Mouse (Mus musculus) midbrain, embryonic 11.5 days (tissue): ENCODE data around the gene Tyk2. TPM values are rescaled to one million over a fixed set of nuclear protein-coding genes. Genes with fewer than 3 reads are reported as not detected.

Experiments used
- ATAC-seq: fragments of 200-750 bp; cut with Nextera tagmentation; 2 replicates; pipeline ENCODE4 v1.8.0; 2017; ENCODE audit warnings: moderate TSS enrichment, moderate library complexity; ENCODE audit not compliant: low FRiP score
- DNase-seq: peaks from one replicate; pipeline ENCODE4 v3.0.0; 2015; ENCODE audit warnings: low spot score; ENCODE audit errors: missing footprints
- H3K27ac ChIP-seq: fragments of 300-500 bp; sonication (generic); 2 replicates; pipeline ENCODE4 v1.5.1; 2014; ENCODE audit warnings: low read depth, low read length
- H3K27me3 ChIP-seq: fragments of 300-500 bp; sonication (generic); 2 replicates; pipeline ENCODE4 v1.6.1; 2014; ENCODE audit warnings: mild to moderate bottlenecking, low read length, moderate library complexity, mixed read lengths; ENCODE audit not compliant: control insufficient read depth, insufficient read depth
- H3K36me3 ChIP-seq: fragments of 300-500 bp; sonication (generic); 2 replicates; pipeline ENCODE4 v1.6.1; 2014; ENCODE audit warnings: mild to moderate bottlenecking, low read length, moderate library complexity, mixed read lengths; ENCODE audit not compliant: control insufficient read depth, insufficient read depth
- H3K4me1 ChIP-seq: fragments of 300-500 bp; sonication (generic); 2 replicates; pipeline ENCODE4 v1.6.1; 2014; ENCODE audit warnings: low read length; ENCODE audit not compliant: control insufficient read depth, insufficient read depth
- H3K4me2 ChIP-seq: fragments of 300-500 bp; sonication (generic); 2 replicates; pipeline ENCODE4 v1.6.1; 2014; ENCODE audit warnings: mild to moderate bottlenecking, moderate library complexity
- H3K4me3 ChIP-seq: fragments of 300-500 bp; sonication (generic); 2 replicates; pipeline ENCODE4 v1.5.1; 2014; ENCODE audit warnings: low read depth, low read length
- H3K9ac ChIP-seq: fragments of 300-500 bp; sonication (generic); 2 replicates; pipeline ENCODE4 v1.6.1; 2014; ENCODE audit warnings: low read length
- H3K9me3 ChIP-seq: fragments of 300-500 bp; sonication (generic); 2 replicates; pipeline ENCODE4 v1.6.1; 2016; ENCODE audit warnings: low read length; ENCODE audit not compliant: control insufficient read depth
- WGBS: fragments of 180-500 bp; shearing (Covaris S2); extraction: QIAGEN DNeasy Blood & Tissue Kit; methylation state at CpG from one replicate; pipeline ENCODE4 v1.1.7; 2014; 5-methylcytosine and 5-hydroxymethylcytosine counted together
- polyA plus RNA-seq: library from polyadenylated mRNA; unstranded; fragments of >200 nt; fragmentation: Nextera tagmentation; extraction: Ambion mirVana; gene quantifications from 2 replicates; pipeline ENCODE4 v1.2.1, GENCODE M21; 2014

The Tyk2 gene
- polyA plus RNA-seq, 1 experiment from 2014 or later = 6.1 TPM

- Histone ChIP-seq H3K9ac (peak overlapping the region; percentile 89), H3K27ac (no peak overlapping the region), H3K4me2 (peak overlapping the region; percentile 89), H3K4me3 (peak overlapping the region; percentile 76), H3K27me3 (no peaks in the 10 kb centered on the region), H3K4me1 (peaks cover 12% of the 10 kb centered on the region), H3K36me3 (peaks cover 21% of the 10 kb centered on the region; the same call in 1 of the 2 replicates), H3K9me3 (no peaks in the 10 kb centered on the region)
- ATAC-seq (no peak), DNase-seq (no peak)
- 97% methylated on average over 1 of the region's 1 CpGs for WGBS
Measured at GRCm38 (mm10) chr9:21090537-21090936, 40.5 kb downstream of the Tyk2 start.

GRCm38 (mm10) chr9:21083324-21083723, 47.7 kb downstream of the Tyk2 start:
- peaks cover 63% of the 10 kb centered on the region for H3K36me3 ChIP-seq
- H3K4me2 ChIP-seq = no peak overlapping the region
- H3K4me1 ChIP-seq = no peaks in the 10 kb centered on the region
- no peaks in the 10 kb centered on the region for H3K27me3 ChIP-seq
- 82% methylated on average over 3 of the region's 3 CpGs for WGBS
- no peak overlapping the region for H3K4me3 ChIP-seq
- no peak for DNase-seq
- no peak for ATAC-seq
- H3K9ac ChIP-seq = no peak overlapping the region
- H3K9me3 ChIP-seq = no peaks in the 10 kb centered on the region
- H3K27ac ChIP-seq = no peak overlapping the region

- ATAC-seq (no peak), DNase-seq (no peak)
- Histone ChIP-seq H3K27ac (no peak overlapping the region), H3K9me3 (no peaks in the 10 kb centered on the region), H3K9ac (no peak overlapping the region), H3K36me3 (peaks cover 75% of the 10 kb centered on the region), H3K4me1 (no peaks in the 10 kb centered on the region), H3K4me2 (no peak overlapping the region), H3K27me3 (no peaks in the 10 kb centered on the region), H3K4me3 (no peak overlapping the region)
- 92% methylated on average over 9 of the region's 9 CpGs for WGBS
Measured at GRCm38 (mm10) chr9:21081127-21081526, 49.9 kb downstream of the Tyk2 start.

- ATAC-seq (no peak), DNase-seq (no peak)
- H3K27me3 ChIP-seq = no peaks in the 10 kb centered on the region
- no peak overlapping the region for H3K27ac ChIP-seq
- WGBS = 85% methylated on average over 3 of the region's 3 CpGs
- H3K36me3 ChIP-seq = peaks cover 42% of the 10 kb centered on the region
- H3K4me3 ChIP-seq = no peak overlapping the region
- H3K4me1 ChIP-seq = peaks cover 7% of the 10 kb centered on the region
- H3K4me2 ChIP-seq = no peak overlapping the region
- no peaks in the 10 kb centered on the region for H3K9me3 ChIP-seq
- no peak overlapping the region for H3K9ac ChIP-seq
Measured at GRCm38 (mm10) chr9:21075625-21076024, 55.4 kb downstream of the Tyk2 start.

DNA sequence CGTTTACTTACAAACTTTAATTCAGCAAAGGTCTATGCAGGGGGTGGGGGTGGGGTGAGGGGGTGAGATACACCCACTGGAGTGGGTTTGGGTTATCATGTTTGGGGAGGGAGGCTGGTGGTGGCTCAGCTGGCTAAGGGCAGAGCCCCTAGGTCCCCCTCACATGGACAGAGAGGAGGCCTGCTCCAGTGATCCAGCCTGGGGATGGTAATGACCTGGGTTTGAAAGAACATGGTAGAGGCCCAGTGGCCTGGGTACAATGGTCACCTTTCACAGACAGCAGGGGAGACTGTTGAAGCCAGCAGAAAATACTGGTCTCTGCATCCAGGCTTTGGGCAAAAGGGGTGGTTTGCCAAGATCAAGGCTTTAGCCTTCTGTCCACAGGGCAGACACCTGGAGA, 56.9 kb downstream of the Tyk2 start:
- ATAC-seq = no peak

GRCm38 (mm10) chr9:21073044-21073840, 57.8 kb downstream of the Tyk2 start, which contains the start of the genes Gm49373 and Fdx1l:
Gene Gm49373 (minus strand): TSS chr9:21073096.
Gene Fdx1l (minus strand): TSS chr9:21073614.
- H3K36me3 ChIP-seq = peaks cover 24% of the 10 kb centered on the region
- H3K4me1 ChIP-seq = peaks cover 7% of the 10 kb centered on the region
- H3K27ac ChIP-seq = no peak within 1 kb of the TSS; the same call in 1 of the 2 replicates
- peak within 1 kb of the TSS; percentile 82 for H3K4me3 ChIP-seq
- H3K9ac ChIP-seq = peak within 1 kb of the TSS; percentile 89
- DNase-seq = peak; percentile 98
- H3K27me3 ChIP-seq = no peaks in the 10 kb centered on the region
- no peaks in the 10 kb centered on the region for H3K9me3 ChIP-seq
- ATAC-seq = peak; percentile 97
- peak within 1 kb of the TSS; percentile 82 for H3K4me2 ChIP-seq
- 4% methylated on average over 57 of the region's 58 CpGs for WGBS

More for the DNA sequence above, 56.9 kb downstream of the Tyk2 start:
- WGBS = 97% methylated on average over 1 of the region's 1 CpGs
- H3K27ac ChIP-seq = no peak overlapping the region
- no peak for DNase-seq
- peaks cover 7% of the 10 kb centered on the region for H3K4me1 ChIP-seq
- no peak overlapping the region for H3K9ac ChIP-seq
- H3K4me3 ChIP-seq = no peak overlapping the region
- H3K36me3 ChIP-seq = peaks cover 33% of the 10 kb centered on the region
- H3K4me2 ChIP-seq = no peak overlapping the region
- no peaks in the 10 kb centered on the region for H3K27me3 ChIP-seq
- no peaks in the 10 kb centered on the region for H3K9me3 ChIP-seq

DNA sequence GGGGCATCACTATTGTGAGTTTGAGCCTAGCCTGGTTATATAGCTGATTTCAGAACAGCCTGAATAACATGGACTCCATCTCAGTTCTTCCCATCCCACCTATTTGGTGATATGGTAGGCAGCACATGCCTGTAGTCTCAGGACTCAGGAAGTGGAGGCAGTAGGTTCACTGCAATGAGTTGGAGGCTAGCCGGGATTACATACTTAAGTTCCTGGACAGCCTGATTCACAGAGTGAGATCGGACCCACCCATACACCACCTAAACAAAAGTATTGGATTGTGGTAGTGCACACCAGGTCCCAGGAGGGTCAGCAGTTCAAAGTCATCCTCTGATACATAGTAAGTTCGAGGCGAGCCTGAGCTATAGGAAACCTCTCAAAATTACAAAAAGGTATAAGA, 58.4 kb downstream of the Tyk2 start:
- H3K4me3 ChIP-seq = peak overlapping the region; percentile 82
- no peak overlapping the region for H3K27ac ChIP-seq
- peak overlapping the region; percentile 89 for H3K9ac ChIP-seq
- peaks cover 19% of the 10 kb centered on the region for H3K36me3 ChIP-seq
- H3K4me2 ChIP-seq = peak overlapping the region; percentile 82
- H3K4me1 ChIP-seq = peaks cover 7% of the 10 kb centered on the region
- WGBS = 16% methylated on average over 4 of the region's 4 CpGs
- H3K9me3 ChIP-seq = no peaks in the 10 kb centered on the region
- DNase-seq = no peak
- ATAC-seq = peak; percentile 3; the same call in 1 of the 2 replicates
- no peaks in the 10 kb centered on the region for H3K27me3 ChIP-seq

DNA sequence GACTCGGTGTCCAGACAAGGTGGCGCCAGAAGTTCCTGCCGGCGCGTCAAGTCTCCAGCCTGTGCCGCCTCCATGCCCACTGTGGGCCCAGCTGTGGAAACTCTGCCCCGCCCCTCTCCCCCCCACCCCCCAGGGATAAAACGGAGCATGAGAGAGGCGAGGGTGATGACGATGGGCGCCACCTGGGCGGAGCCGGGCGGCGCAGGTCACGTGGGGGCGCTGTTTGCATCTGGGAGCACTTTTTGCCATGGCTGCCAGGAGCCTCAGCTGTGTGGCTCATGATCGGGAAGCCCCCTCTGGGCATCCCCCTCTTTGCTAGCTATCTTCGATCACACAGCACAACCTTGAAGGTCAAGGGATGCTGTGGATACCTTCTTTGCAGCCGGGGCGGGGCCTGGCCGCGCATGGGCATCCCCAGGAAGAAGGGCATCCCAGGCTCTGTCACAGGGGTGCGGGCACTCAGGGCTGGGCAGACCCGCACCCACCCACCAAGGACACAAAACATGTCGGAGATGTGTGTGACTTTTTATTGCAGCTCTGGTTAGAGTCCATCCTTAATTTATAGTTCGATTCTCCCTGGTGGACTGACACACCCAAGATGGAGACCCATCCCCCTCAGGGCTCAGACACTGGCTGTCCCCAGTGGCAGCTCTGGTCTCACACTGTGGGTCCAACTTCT, 63.9 kb downstream of the Tyk2 start, which contains the start of gene Zglp1:
Gene Zglp1, minus strand, starts transcription at position 88 of the 679 bp plus-strand sequence.
- WGBS = 85% methylated on average over 27 of the region's 27 CpGs
- Histone ChIP-seq H3K4me2 (no peak within 1 kb of the TSS), H3K27me3 (no peaks in the 10 kb centered on the region), H3K27ac (no peak within 1 kb of the TSS), H3K4me1 (no peaks in the 10 kb centered on the region), H3K4me3 (no peak within 1 kb of the TSS), H3K9me3 (no peaks in the 10 kb centered on the region), H3K36me3 (peaks cover 7% of the 10 kb centered on the region; the same call in 1 of the 2 replicates), H3K9ac (no peak within 1 kb of the TSS)
- ATAC-seq = no peak
- peak; percentile 72 for DNase-seq

DNA sequence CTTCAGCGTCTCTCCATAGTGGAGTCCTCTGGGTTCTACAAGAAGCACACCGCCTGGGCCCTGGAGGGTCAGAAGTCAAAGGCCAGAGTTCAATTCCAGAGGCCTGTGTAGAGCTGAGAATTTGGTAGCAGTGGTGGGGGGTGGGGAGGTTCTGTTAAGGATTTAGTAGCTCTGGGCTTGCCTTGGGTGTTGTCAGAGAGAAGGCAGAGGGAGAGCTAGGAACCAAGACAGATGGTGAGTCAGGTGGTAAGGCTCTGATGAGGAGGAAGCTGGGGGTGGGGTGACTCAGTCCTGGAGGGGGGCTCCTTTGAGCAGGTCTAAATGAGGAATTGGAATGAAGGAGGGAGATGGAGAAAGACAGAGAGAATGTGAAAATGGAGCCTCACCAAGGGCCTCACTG, 68.1 kb downstream of the Tyk2 start:
- no peak overlapping the region for H3K4me3 ChIP-seq
- H3K9ac ChIP-seq = no peak overlapping the region
- H3K27me3 ChIP-seq = no peaks in the 10 kb centered on the region
- H3K36me3 ChIP-seq = peaks cover 3% of the 10 kb centered on the region; the same call in 1 of the 2 replicates
- H3K27ac ChIP-seq = no peak overlapping the region
- DNase-seq = no peak
- H3K4me1 ChIP-seq = no peaks in the 10 kb centered on the region
- no peaks in the 10 kb centered on the region for H3K9me3 ChIP-seq
- no peak for ATAC-seq
- H3K4me2 ChIP-seq = no peak overlapping the region
- WGBS = 88% methylated on average over 2 of the region's 2 CpGs
